Mouse (Mus musculus): ENCODE measurements around the gene Gm28048. TPM values are rescaled to one million over a fixed set of nuclear protein-coding genes. Genes with fewer than 3 reads are reported as not detected.

Gene Gm28048
- polyA plus RNA-seq, 1 experiment = not detected

DNA sequence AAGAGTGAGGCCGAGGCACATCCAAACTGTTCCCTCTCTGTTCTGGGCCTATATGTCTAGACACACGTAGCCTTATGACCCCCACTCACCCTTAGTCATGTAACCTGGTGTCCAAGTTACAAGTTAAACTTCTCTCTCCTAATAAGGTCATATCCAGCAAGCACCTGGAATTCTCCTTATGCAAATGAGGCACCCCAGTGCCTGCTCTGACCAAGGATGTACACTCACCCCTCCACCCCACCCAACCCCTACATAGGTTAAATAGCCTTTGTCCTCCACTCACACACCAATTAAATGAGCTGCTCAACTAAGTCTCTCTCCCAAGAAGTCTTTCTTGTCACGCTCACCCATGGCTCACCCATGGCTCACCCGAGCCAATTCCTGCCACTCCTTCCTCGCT, 190.2 kb downstream of the Gm28048 start:
- TF ChIP-seq CTCF (IDR thresholded peaks at IDR 0.05; ENCODE audit: insufficient read depth, low read length) = no peak
- TF ChIP-seq POLR2A (IDR thresholded peaks at IDR 0.05; ENCODE audit: borderline replicate concordance, extremely low read depth, low read depth, low read length) = no peak
- DNase-seq = no peak
- WGBS = 86% methylated on average over 5 of the region's 5 CpGs

GRCm38 (mm10) chr11:22787833-22788232, 194.1 kb downstream of the Gm28048 start:
- no peak for DNase-seq
- WGBS = 85% methylated on average over 2 of the region's 2 CpGs
- H3K4me1 ChIP-seq (ENCODE audit: control insufficient read depth, insufficient read depth, low read length) = no peaks in the 10 kb centered on the region
- TF ChIP-seq POLR2A (IDR thresholded peaks at IDR 0.05; ENCODE audit: borderline replicate concordance, extremely low read depth, low read depth, low read length) (no peak), CTCF (IDR thresholded peaks at IDR 0.05; ENCODE audit: insufficient read depth, low read length) (no peak)
- H3K4me3 ChIP-seq (replicated peaks; ENCODE audit: extremely low read depth, low read depth, low read length) = no peak overlapping the region

More for the DNA sequence above, 190.2 kb downstream of the Gm28048 start:
- Histone ChIP-seq H3K4me3 (replicated peaks; ENCODE audit: extremely low read depth, low read depth, low read length) (no peak overlapping the region), H3K4me1 (ENCODE audit: control insufficient read depth, insufficient read depth, low read length) (no peaks in the 10 kb centered on the region; the same call in 1 of the 2 replicates)

Other genes with a start within 250 kb of the Gm28048 start
- gene B3gnt2, start 121.1 kb downstream of the Gm28048 start, polyA plus RNA-seq (2012; rRNA removed) = 16.7 and 18.6 TPM in 2 replicates
- 10.2 and 11.5 TPM in 2 replicates for gene Zrsr1, start 10.1 kb downstream of the Gm28048 start, polyA plus RNA-seq (2012; rRNA removed)
- gene Commd1, start 292 bp upstream of the Gm28048 start, polyA plus RNA-seq (2012; rRNA removed) = 4.7 and 10.0 TPM in 2 replicates
- 123 and 181 TPM in 2 replicates for gene Cct4, start 8.4 kb upstream of the Gm28048 start, polyA plus RNA-seq (2012; rRNA removed)
- gene Fam161a, start 25.4 kb upstream of the Gm28048 start, polyA plus RNA-seq (2012; rRNA removed) = 3.2 and 6.3 TPM in 2 replicates

Data from lung, adult 2 months (tissue).